Mouse (Mus musculus) gastrocnemius, postnatal 25 days (tissue): ENCODE measurements at regions not wholly inside any gene's neighbourhood (a gene's known extent, or its start where the extent isn't known, plus 50 kb on each side); places are given as distances from the start of the nearest gene placed in this dataset.
A peak's percentile ranks its signal among the peaks of the same experiment; 100 is the strongest.

Source experiments
- DNase-seq: peaks from one replicate; pipeline ENCODE4 v3.0.0; 2022

- no peak for DNase-seq
These were observed 56.4 kb downstream of the Cyp26a1 start for GRCm38 (mm10) chr19:37754024-37754423.

GRCm38 (mm10) chr19:37755372-37755771, 57.8 kb downstream of the Cyp26a1 start:
- DNase-seq: no peak

GRCm38 (mm10) chr19:37769376-37769775, 71.8 kb downstream of the Cyp26a1 start:
- no peak for DNase-seq

GRCm38 (mm10) chr19:37771956-37772355, 74.4 kb downstream of the Cyp26a1 start:
- DNase-seq: no peak

GRCm38 (mm10) chr19:37774551-37774950, 77.0 kb downstream of the Cyp26a1 start:
- DNase-seq: no peak

GRCm38 (mm10) chr19:37774966-37775365, 77.4 kb downstream of the Cyp26a1 start:
- no peak for DNase-seq

GRCm38 (mm10) chr19:37777961-37778360, 80.4 kb downstream of the Cyp26a1 start:
- DNase-seq: no peak

GRCm38 (mm10) chr19:37778568-37778967, 81.0 kb downstream of the Cyp26a1 start:
- DNase-seq: no peak

GRCm38 (mm10) chr19:37788540-37788939, 90.9 kb downstream of the Cyp26a1 start:
- DNase-seq: no peak

- DNase-seq: no peak
These were observed 92.1 kb downstream of the Cyp26a1 start for GRCm38 (mm10) chr19:37789576-37790180.

GRCm38 (mm10) chr19:37790281-37791073, 92.9 kb downstream of the Cyp26a1 start:
- no peak for DNase-seq

- DNase-seq: no peak
These were observed 95.6 kb downstream of the Cyp26a1 start for GRCm38 (mm10) chr19:37793176-37793575.

GRCm38 (mm10) chr19:37795552-37796343, 98.2 kb downstream of the Cyp26a1 start:
- peak; percentile 65 for DNase-seq

GRCm38 (mm10) chr19:37800161-37800660, 102.6 kb downstream of the Cyp26a1 start:
- no peak for DNase-seq

- no peak for DNase-seq
These were observed 112.1 kb downstream of the Cyp26a1 start for GRCm38 (mm10) chr19:37809666-37810065.

GRCm38 (mm10) chr19:37814089-37815073, 116.8 kb downstream of the Cyp26a1 start:
- DNase-seq: no peak

GRCm38 (mm10) chr19:37815627-37816026, 118.0 kb downstream of the Cyp26a1 start:
- DNase-seq: no peak

GRCm38 (mm10) chr19:37821243-37821642, 123.6 kb downstream of the Cyp26a1 start:
- DNase-seq: no peak

- DNase-seq: no peak
These were observed 124.1 kb downstream of the Cyp26a1 start for GRCm38 (mm10) chr19:37821671-37822190.

GRCm38 (mm10) chr19:37824155-37824554, 126.6 kb downstream of the Cyp26a1 start:
- DNase-seq: no peak

GRCm38 (mm10) chr19:37831406-37831805, 133.8 kb downstream of the Cyp26a1 start:
- DNase-seq: no peak
